Mouse (Mus musculus) layer of hippocampus, adult 9-10 months (tissue): ENCODE results near the gene Cyld.

Experiments used
- DNase-seq: peaks from one replicate; pipeline ENCODE4 v3.0.0; 2022; ENCODE audit warnings: low spot score

Gene Cyld

DNA sequence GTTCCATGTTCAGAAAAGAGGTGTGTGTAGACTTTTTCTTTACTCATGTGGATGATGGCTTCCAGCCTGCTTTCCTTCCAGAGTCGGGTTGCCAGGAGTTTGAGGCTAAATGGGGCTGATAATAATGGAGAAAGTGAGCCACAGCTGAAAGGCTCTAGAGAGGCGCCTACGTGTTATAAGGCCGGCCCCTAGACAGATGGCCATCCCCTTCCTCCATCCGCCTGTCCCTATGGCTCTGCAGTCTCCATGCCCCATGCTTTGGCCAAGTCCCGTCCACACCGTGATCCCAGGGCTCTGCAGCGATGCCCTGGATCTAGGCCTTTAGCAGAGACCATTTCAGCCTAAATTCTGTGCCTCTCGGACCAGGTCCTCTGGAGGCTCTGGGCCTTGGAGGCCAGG lies 96.5 kb downstream of the Cyld start:
- no peak for DNase-seq

- no peak for DNase-seq
Observed at GRCm38 (mm10) chr8:88793746-88794614, 97.2 kb downstream of the Cyld start.

DNA sequence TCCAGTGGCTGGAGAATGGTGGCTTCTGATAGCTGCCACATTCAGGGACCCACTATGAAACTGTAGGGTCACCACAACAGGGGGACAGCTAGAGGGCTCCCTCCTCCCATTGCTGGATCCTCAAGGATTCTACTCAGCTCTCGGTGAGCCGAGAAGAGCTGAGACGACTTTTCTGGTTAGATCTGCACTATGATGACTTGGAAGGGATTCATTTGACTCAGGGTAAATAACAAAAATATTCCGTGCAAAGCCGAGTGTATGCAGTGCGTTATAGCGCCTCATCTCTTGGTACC lies 97.7 kb downstream of the Cyld start:
- no peak for DNase-seq

DNA sequence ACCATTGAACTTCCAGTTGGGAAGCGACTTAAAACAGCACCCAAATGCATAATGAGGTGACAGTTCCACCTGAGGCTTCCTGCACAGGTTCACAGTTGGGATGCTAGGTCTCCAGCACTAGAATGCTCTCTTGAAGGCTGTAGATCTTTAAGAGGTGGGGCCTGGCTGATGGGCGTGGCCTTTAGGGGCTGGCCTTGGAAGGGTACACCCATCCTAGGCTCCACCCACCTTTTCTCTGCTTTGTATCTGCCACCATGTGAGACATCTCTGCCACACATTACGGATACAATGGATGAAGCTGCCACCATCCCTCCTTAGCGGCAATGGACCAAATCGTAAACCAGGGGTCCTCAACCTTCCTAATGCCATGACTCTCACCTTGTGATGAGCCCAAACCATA lies 99.1 kb downstream of the Cyld start:
- no peak for DNase-seq

- no peak for DNase-seq
Observed at GRCm38 (mm10) chr8:88796651-88797050, 99.8 kb downstream of the Cyld start.
